Mouse (Mus musculus): ENCODE measurements around the gene Ankmy1.

Ankmy1 gene

GRCm38 (mm10) chr1:92830626-92831187 lies 72.0 kb downstream of the Ankmy1 start:
- DNase-seq (ENCODE audit: low spot score in 2 of 2), result no peak

- DNase-seq (ENCODE audit: low spot score in 2 of 2), result no peak
These were observed 86.9 kb downstream of the Ankmy1 start for GRCm38 (mm10) chr1:92815756-92816294.

GRCm38 (mm10) chr1:92815100-92815499 lies 87.6 kb downstream of the Ankmy1 start:
- no peak for DNase-seq (ENCODE audit: low spot score in 2 of 2)

- DNase-seq (ENCODE audit: low spot score in 2 of 2), result no peak
These were observed 88.4 kb downstream of the Ankmy1 start for GRCm38 (mm10) chr1:92814319-92814718.

Measured in frontal cortex, postnatal 25 days (tissue).